Mouse (Mus musculus): Measurements from ENCODE around the gene Zc3h4.

GRCm38 (mm10) chr7:16460566-16460965, 59.9 kb downstream of the Zc3h4 start:
- no peak for TF ChIP-seq GATA1 (IDR thresholded peaks at IDR 0.05; ENCODE audit: borderline replicate concordance, low read length)
- TF ChIP-seq FLI1 (IDR thresholded peaks at IDR 0.05; ENCODE audit: low read length), result no peak
